Mouse (Mus musculus) embryonic facial prominence, embryonic 14.5 days (tissue): ENCODE measurements around the gene Gpr45. TPM values are rescaled to one million over a fixed set of nuclear protein-coding genes. Genes with fewer than 3 reads are reported as not detected.

Experiments
- microRNA-seq: library from miRNA; unstranded; fragments of <30 nt; microRNA quantifications from one replicate; pipeline ENCODE4, GENCODE M21; 2016; ENCODE audit warnings: borderline number of aligned reads
- polyA plus RNA-seq: library from polyadenylated mRNA; unstranded; fragments of >200 nt; fragmentation: Nextera tagmentation; extraction: Ambion mirVana; gene quantifications from 2 replicates; pipeline ENCODE4 v1.2.1, GENCODE M21; 2014

Gene Gpr45
- polyA plus RNA-seq, 1 experiment from 2014 or later = 4.6 TPM

Small RNA genes lying within 50 kb of the gene (microRNA-seq; reads per million reads assigned to microRNA genes)
- not detected for gene Gm24001

Other genes starting within 250 kb of the Gpr45 start
- gene Mrps9, start 101.6 kb upstream of the Gpr45 start, polyA plus RNA-seq = 44.5 and 48.1 TPM in 2 replicates
- 10.8 and 13.6 TPM in 2 replicates for gene Tgfbrap1, start 145.8 kb downstream of the Gpr45 start, polyA plus RNA-seq
- gene AI597479, start 145.8 kb downstream of the Gpr45 start, polyA plus RNA-seq = 30.7 and 33.1 TPM in 2 replicates
- gene Fhl2, start 244.1 kb downstream of the Gpr45 start, polyA plus RNA-seq = 24.3 and 29.7 TPM in 2 replicates